Mouse (Mus musculus): Measurements from ENCODE around the gene Tbc1d12. TPM values are rescaled to one million over a fixed set of nuclear protein-coding genes. Genes with fewer than 3 reads are reported as not detected.

Gene Tbc1d12
- polyA plus RNA-seq, 1 experiment from 2014 or later, result 5.6 TPM

DNA sequence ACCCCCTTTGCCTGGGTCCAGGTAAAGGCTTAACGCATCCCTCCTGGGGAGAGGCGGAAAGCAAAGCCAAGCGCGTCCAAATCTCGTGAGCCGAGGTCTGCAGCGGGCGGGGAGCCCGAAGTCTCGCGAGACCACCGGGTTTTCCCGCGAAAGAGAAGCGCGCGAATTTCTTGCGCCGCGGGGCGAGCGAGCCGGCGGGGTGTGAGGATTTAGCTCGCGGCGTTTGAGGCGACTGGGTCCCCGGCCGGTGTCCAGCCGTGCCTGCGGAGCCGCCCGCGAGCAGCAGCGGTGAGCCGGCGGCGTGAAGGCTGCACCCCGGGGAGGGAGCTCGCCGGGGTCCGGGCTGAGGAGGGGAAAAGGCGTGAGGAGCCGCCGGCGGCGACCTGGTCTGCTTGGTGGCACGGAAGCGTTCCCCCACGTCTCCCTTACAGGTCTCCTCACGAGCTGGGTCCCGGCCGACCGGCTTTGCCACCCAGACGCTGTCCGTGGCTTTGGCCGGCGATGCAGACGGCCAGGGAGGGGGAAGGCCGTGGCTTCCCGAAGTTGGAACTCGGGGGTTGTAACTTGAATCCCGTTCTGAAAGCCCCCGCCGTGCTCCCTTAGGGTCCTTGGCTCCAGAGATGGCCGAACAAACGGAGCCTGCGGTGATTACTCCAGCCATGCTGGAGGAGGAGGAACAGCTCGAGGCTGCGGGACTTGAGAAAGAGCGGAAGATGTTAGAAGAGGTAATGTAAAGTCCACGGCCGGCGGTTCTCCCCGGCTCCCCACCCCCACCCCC, 94.6 kb downstream of the Tbc1d12 start, which contains the start of gene Hells:
Gene Hells (plus strand): TSS at position 128 of the 778 bp plus-strand sequence.
- under 1% methylated on average over 76 of the region's 76 CpGs for WGBS
- peak within 1 kb of the TSS; percentile 51 for H3K27ac ChIP-seq (ENCODE audit: low read depth, low read length)
- ATAC-seq, result peak; percentile 94

GRCm38 (mm10) chr19:38931566-38931890, 95.1 kb downstream of the Tbc1d12 start:
- H3K9ac ChIP-seq (ENCODE audit: low read depth, low read length), result peak overlapping the region; percentile 85
- H3K36me3 ChIP-seq (ENCODE audit: control insufficient read depth, insufficient read depth, low read length), result no peaks in the 10 kb centered on the region
- 5% methylated on average over 6 of the region's 6 CpGs for WGBS
- no peak; the same call in 1 of the 2 replicates for ATAC-seq
- H3K27ac ChIP-seq (ENCODE audit: low read depth, low read length), result no peak overlapping the region
- peak overlapping the region; percentile 97 for H3K4me2 ChIP-seq (ENCODE audit: low read length)
- H3K4me3 ChIP-seq (ENCODE audit: low read length), result peak overlapping the region; percentile 92
- peaks cover 10% of the 10 kb centered on the region for H3K4me1 ChIP-seq (ENCODE audit: control insufficient read depth, insufficient read depth, low read depth, low read length)
- no peaks in the 10 kb centered on the region for H3K9me3 ChIP-seq (ENCODE audit: control insufficient read depth, low read length)
- H3K27me3 ChIP-seq (replicated peaks; ENCODE audit: control insufficient read depth, insufficient read depth, low read length), result no peaks in the 10 kb centered on the region

More for the DNA sequence above, 94.6 kb downstream of the Tbc1d12 start, which contains the start of gene Hells:
- H3K36me3 ChIP-seq (ENCODE audit: control insufficient read depth, insufficient read depth, low read length), result no peaks in the 10 kb centered on the region
- H3K4me1 ChIP-seq (ENCODE audit: control insufficient read depth, insufficient read depth, low read depth, low read length), result peaks cover 10% of the 10 kb centered on the region
- H3K27me3 ChIP-seq (replicated peaks; ENCODE audit: control insufficient read depth, insufficient read depth, low read length), result no peaks in the 10 kb centered on the region
- H3K4me3 ChIP-seq (ENCODE audit: low read length), result peak within 1 kb of the TSS; percentile 92
- H3K4me2 ChIP-seq (ENCODE audit: low read length), result peak within 1 kb of the TSS; percentile 97
- no peaks in the 10 kb centered on the region for H3K9me3 ChIP-seq (ENCODE audit: control insufficient read depth, low read length)
- peak within 1 kb of the TSS; percentile 85 for H3K9ac ChIP-seq (ENCODE audit: low read depth, low read length)

DNA sequence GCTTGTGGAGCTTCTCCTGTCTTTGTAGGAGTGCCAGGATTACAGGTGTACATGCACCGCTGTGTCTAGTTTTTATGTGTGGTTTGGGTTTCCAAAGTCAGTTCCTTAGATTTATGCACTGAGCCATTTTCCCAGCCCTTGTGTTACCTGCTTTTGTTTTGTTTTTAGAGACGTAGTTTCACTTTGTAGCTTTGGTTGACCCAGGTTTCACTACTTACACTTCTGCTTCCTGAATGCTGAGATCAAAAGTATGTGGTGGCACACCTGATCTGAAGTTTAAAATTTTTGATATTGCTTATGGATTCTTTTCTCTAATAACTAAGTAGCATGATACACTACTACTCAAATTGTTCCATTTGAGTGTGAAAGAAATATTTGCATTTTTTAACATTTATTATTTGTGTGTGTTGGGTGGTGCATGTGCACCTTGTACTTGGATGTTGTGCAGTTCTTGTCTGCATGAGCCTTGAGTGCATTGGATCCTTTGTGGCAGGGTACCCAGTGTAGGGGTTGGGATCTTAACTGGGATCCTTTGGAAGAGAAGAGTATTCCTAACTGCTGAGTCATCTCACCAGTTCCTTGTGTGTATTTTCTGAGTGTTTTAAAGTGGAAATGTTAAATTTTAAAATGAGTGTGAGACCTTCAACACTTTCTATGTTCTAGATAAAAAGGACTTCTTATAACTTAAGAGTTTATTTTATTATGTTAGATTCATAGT, 108.4 kb downstream of the Tbc1d12 start:
- no peak overlapping the region for H3K4me3 ChIP-seq (ENCODE audit: low read length)
- no peak overlapping the region for H3K9ac ChIP-seq (ENCODE audit: low read depth, low read length)
- no peak for ATAC-seq
- no peaks in the 10 kb centered on the region for H3K9me3 ChIP-seq (ENCODE audit: control insufficient read depth, low read length)
- WGBS, result 93% methylated on average over 2 of the region's 2 CpGs
- H3K36me3 ChIP-seq (ENCODE audit: control insufficient read depth, insufficient read depth, low read length), result no peaks in the 10 kb centered on the region
- no peaks in the 10 kb centered on the region for H3K4me1 ChIP-seq (ENCODE audit: control insufficient read depth, insufficient read depth, low read depth, low read length)
- no peaks in the 10 kb centered on the region for H3K27me3 ChIP-seq (replicated peaks; ENCODE audit: control insufficient read depth, insufficient read depth, low read length)
- H3K4me2 ChIP-seq (ENCODE audit: low read length), result no peak overlapping the region
- H3K27ac ChIP-seq (ENCODE audit: low read depth, low read length), result no peak overlapping the region

Other genes with a start within 250 kb of the Tbc1d12 start
- 3.3 and 4.2 TPM in 2 replicates for gene Noc3l, start 17.3 kb upstream of the Tbc1d12 start, polyA plus RNA-seq (2015; fragmentation: Nextera tagmentation; extraction: Ambion mirVana)
- 6.9 and 9.8 TPM in 2 replicates for gene Hells, start 94.3 kb downstream of the Tbc1d12 start, polyA plus RNA-seq (2015; fragmentation: Nextera tagmentation; extraction: Ambion mirVana)
- 0.07 and 0.08 TPM in 2 replicates for gene Cyp2c55, start 170.4 kb downstream of the Tbc1d12 start, polyA plus RNA-seq (2015; fragmentation: Nextera tagmentation; extraction: Ambion mirVana)
- 0.08 TPM in 1 of 2 replicates, not detected in the other for gene Cyp2c65, start 224.4 kb downstream of the Tbc1d12 start, polyA plus RNA-seq (2015; fragmentation: Nextera tagmentation; extraction: Ambion mirVana)

Data from hindbrain, embryonic 16.5 days (tissue).